Mouse (Mus musculus): ENCODE results near the gene Gm20388. TPM values are rescaled to one million over a fixed set of nuclear protein-coding genes. Genes with fewer than 3 reads are reported as not detected.
A peak's percentile ranks its signal among the peaks of the same experiment; 100 is the strongest.

The Gm20388 gene
- polyA plus RNA-seq, 1 experiment from 2014 or later: not detected

DNA sequence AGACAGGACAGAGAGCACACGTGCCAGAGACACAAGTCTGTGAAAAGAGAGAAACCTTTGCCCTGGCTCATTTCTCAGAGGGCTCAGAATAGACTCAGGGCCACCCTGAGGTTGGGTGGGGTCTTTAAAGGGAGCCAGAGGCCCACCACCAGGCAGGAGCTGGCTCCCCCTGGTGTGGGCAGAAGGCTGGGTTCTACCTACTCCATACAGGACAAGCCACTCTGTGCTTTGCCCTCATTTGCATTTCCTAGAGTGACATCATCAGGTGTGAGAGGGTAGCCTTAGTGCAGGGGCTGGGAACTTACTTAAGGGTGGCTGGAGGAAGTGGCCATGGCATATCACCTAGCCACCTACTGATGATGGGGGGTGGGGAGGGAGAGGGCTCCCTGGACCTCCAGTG is 2145.5 kb downstream of the Gm20388 start:
- H3K36me3 ChIP-seq (ENCODE audit: control insufficient read depth, insufficient read depth, low read length): no peaks in the 10 kb centered on the region
- H3K4me1 ChIP-seq (replicated peaks; ENCODE audit: control insufficient read depth, insufficient read depth): peaks cover 3% of the 10 kb centered on the region; the same call in 1 of the 2 replicates
- WGBS: 27% methylated on average over 1 of the region's 1 CpGs
- no peak overlapping the region for H3K4me3 ChIP-seq (ENCODE audit: low read depth, low read length)
- no peaks in the 10 kb centered on the region for H3K27me3 ChIP-seq (ENCODE audit: control insufficient read depth, insufficient read depth, low read length)
- no peak for DNase-seq (ENCODE audit: low spot score)
- no peaks in the 10 kb centered on the region for H3K9me3 ChIP-seq (ENCODE audit: control insufficient read depth, low read length)
- peak; percentile 37 for TF ChIP-seq CTCF (IDR thresholded peaks at IDR 0.05; ENCODE audit: low read depth)
- TF ChIP-seq EP300 (optimal IDR thresholded peaks at IDR 0.05): no peak
- peak; percentile 41 for ATAC-seq (ENCODE audit: low FRiP score, low TSS enrichment)
- no peak overlapping the region for H3K9ac ChIP-seq (ENCODE audit: low read length)
- H3K27ac ChIP-seq (replicated peaks): peak overlapping the region; percentile 56
- H3K4me2 ChIP-seq (replicated peaks; ENCODE audit: low read depth): no peak overlapping the region

DNA sequence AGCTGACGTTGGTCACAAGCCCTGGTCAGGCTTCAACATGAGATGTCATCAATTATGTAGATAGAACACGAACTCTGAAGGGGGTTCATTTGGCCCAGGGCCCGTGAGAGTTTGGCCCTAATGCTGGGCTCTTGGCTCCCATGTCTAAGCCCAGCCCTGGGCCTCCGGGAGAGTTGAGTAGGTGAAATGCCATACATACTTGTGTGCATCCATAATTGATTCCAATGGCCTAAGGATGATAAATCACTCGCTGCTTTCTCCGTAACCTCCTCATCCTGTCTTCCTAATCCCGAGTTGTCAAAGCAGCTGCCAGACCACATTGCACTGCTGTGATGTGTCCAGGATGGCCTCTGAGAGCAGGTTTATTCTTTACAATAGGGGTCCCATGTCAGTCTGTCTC is 2146.2 kb downstream of the Gm20388 start:
- ATAC-seq (ENCODE audit: low FRiP score, low TSS enrichment) (peak; percentile 13; the same call in 1 of the 2 replicates), DNase-seq (ENCODE audit: low spot score) (no peak)

DNA sequence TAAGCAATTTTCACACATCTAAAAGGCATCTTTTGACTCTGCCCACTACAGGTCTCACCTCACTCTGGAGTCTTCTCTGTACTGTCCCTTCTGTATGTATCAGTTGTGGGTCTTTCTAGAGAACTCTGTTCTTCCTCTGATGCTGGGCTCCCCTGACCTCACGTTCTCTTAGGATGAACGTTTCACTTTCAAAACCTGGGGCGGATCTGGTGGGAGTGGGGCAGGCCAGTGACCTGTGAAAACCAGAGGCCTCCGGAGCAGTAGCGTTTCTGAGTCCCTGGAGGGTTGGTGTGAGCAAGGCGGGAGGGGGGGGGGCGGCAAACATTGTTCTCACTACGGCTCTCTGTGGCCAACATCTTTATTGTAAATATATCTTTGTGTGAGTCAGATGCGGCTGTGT is 2147.9 kb downstream of the Gm20388 start:
- no peak overlapping the region for H3K9ac ChIP-seq (ENCODE audit: low read length)
- WGBS: 61% methylated on average over 9 of the region's 9 CpGs
- H3K27ac ChIP-seq (replicated peaks): no peak overlapping the region
- no peak overlapping the region for H3K4me2 ChIP-seq (replicated peaks; ENCODE audit: low read depth)
- TF ChIP-seq EP300 (optimal IDR thresholded peaks at IDR 0.05) (no peak), CTCF (IDR thresholded peaks at IDR 0.05; ENCODE audit: low read depth) (no peak)
- H3K9me3 ChIP-seq (ENCODE audit: control insufficient read depth, low read length): no peaks in the 10 kb centered on the region
- no peak for ATAC-seq (ENCODE audit: low FRiP score, low TSS enrichment)
- DNase-seq (ENCODE audit: low spot score): no peak
- no peaks in the 10 kb centered on the region for H3K27me3 ChIP-seq (ENCODE audit: control insufficient read depth, insufficient read depth, low read length)
- no peak overlapping the region for H3K4me3 ChIP-seq (ENCODE audit: low read depth, low read length)
- H3K36me3 ChIP-seq (ENCODE audit: control insufficient read depth, insufficient read depth, low read length): no peaks in the 10 kb centered on the region
- H3K4me1 ChIP-seq (replicated peaks; ENCODE audit: control insufficient read depth, insufficient read depth): peaks cover 3% of the 10 kb centered on the region; the same call in 1 of the 2 replicates

More for the DNA sequence above, 2146.2 kb downstream of the Gm20388 start:
- Histone ChIP-seq H3K27ac (replicated peaks) (peak overlapping the region; percentile 56; the same call in 1 of the 2 replicates), H3K36me3 (ENCODE audit: control insufficient read depth, insufficient read depth, low read length) (no peaks in the 10 kb centered on the region), H3K4me3 (ENCODE audit: low read depth, low read length) (no peak overlapping the region), H3K4me1 (replicated peaks; ENCODE audit: control insufficient read depth, insufficient read depth) (peaks cover 3% of the 10 kb centered on the region; the same call in 1 of the 2 replicates), H3K9ac (ENCODE audit: low read length) (no peak overlapping the region), H3K9me3 (ENCODE audit: control insufficient read depth, low read length) (no peaks in the 10 kb centered on the region), H3K27me3 (ENCODE audit: control insufficient read depth, insufficient read depth, low read length) (no peaks in the 10 kb centered on the region), H3K4me2 (replicated peaks; ENCODE audit: low read depth) (no peak overlapping the region)
- TF ChIP-seq EP300 (optimal IDR thresholded peaks at IDR 0.05) (no peak), CTCF (IDR thresholded peaks at IDR 0.05; ENCODE audit: low read depth) (no peak)
- 35% methylated on average over 7 of the region's 7 CpGs for WGBS

DNA sequence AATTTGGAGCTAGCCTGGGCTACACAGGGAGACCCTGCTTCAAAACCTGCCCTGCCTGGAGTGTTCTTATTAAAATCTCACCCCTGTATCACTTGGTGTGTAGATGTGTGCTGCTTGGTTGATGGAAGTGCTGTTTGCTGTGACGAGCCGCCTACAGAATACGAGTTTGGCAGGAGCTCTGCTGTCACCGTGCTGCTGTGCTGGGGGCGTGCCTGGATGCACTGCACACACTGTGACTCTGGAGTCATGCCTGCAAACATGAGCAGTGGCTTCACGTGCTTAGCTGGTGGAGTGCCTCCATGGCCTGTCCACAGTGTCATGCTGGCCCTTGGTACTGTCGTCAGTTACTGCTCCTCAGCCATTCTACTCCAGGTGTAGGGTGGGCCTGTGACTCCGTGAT is 2148.3 kb downstream of the Gm20388 start:
- no peak for TF ChIP-seq CTCF (IDR thresholded peaks at IDR 0.05; ENCODE audit: low read depth)
- TF ChIP-seq EP300 (optimal IDR thresholded peaks at IDR 0.05): no peak
- peaks cover 3% of the 10 kb centered on the region; the same call in 1 of the 2 replicates for H3K4me1 ChIP-seq (replicated peaks; ENCODE audit: control insufficient read depth, insufficient read depth)
- H3K4me3 ChIP-seq (ENCODE audit: low read depth, low read length): no peak overlapping the region
- H3K9me3 ChIP-seq (ENCODE audit: control insufficient read depth, low read length): no peaks in the 10 kb centered on the region
- H3K27me3 ChIP-seq (ENCODE audit: control insufficient read depth, insufficient read depth, low read length): no peaks in the 10 kb centered on the region
- H3K4me2 ChIP-seq (replicated peaks; ENCODE audit: low read depth): no peak overlapping the region
- H3K36me3 ChIP-seq (ENCODE audit: control insufficient read depth, insufficient read depth, low read length): no peaks in the 10 kb centered on the region
- ATAC-seq (ENCODE audit: low FRiP score, low TSS enrichment): no peak
- 77% methylated on average over 8 of the region's 8 CpGs for WGBS
- no peak overlapping the region for H3K9ac ChIP-seq (ENCODE audit: low read length)
- no peak for DNase-seq (ENCODE audit: low spot score)
- no peak overlapping the region for H3K27ac ChIP-seq (replicated peaks)

DNA sequence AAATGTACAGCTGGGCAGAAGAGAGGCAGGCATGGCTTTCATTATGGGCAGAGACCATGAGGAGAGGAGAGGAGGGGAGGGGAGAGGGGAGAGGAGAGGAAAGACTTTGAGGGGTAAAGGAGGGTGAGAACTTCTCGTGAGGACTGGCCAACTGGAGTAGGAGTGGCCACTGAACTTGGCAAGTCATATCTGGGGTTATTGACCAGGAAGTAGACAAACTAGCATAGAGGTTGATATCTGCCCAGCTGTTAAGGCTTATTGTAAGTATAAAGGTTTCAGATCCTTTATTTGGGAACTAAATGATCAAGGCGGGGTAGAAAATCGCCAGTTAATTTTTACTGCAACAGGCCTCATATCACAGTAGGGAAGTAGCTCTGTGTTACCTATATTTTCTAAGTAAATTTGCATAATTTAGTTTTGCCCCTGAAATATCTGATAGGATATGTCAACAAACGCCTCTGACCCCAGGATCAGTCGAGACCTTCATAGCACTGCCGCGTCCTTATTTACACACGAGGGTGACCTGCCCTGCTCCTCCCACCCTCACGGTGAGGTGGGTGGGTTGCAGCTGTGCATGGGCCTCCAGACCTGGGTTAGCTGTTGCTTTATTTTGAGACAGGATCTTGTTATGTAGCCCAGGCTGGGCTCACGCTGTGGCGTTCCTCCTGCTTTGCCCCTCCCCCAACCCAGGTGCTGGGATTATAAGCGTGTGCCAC is 2152.0 kb downstream of the Gm20388 start:
- Histone ChIP-seq H3K36me3 (ENCODE audit: control insufficient read depth, insufficient read depth, low read length) (no peaks in the 10 kb centered on the region), H3K27me3 (ENCODE audit: control insufficient read depth, insufficient read depth, low read length) (no peaks in the 10 kb centered on the region), H3K9ac (ENCODE audit: low read length) (no peak overlapping the region), H3K4me2 (replicated peaks; ENCODE audit: low read depth) (no peak overlapping the region), H3K9me3 (ENCODE audit: control insufficient read depth, low read length) (no peaks in the 10 kb centered on the region), H3K4me1 (replicated peaks; ENCODE audit: control insufficient read depth, insufficient read depth) (no peaks in the 10 kb centered on the region), H3K27ac (replicated peaks) (no peak overlapping the region), H3K4me3 (ENCODE audit: low read depth, low read length) (no peak overlapping the region)
- DNase-seq (ENCODE audit: low spot score): peak; percentile 38
- WGBS: 41% methylated on average over 12 of the region's 12 CpGs
- peak; percentile 58 for ATAC-seq (ENCODE audit: low FRiP score, low TSS enrichment)
- no peak for TF ChIP-seq EP300 (optimal IDR thresholded peaks at IDR 0.05)
- TF ChIP-seq CTCF (IDR thresholded peaks at IDR 0.05; ENCODE audit: low read depth): no peak

DNA sequence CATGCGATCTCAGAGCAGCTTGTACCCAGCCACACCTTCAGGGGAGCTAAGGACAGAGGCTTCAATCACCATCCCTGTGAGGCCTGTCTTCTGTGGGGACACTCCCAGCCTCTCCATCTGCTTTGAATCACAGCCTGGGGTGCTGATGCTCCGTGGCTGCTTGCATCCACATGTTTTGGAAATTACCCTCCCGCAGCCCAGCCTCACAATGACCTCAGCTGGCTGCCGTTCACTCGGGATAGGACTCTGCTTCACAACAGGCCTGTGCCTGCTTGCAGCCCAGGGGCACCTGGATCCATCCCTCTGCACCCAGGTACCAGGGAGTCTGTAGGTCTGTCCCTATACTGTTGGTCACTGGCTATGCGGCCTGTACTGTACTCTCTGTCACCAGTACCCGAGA is 2153.7 kb downstream of the Gm20388 start:
- 53% methylated on average over 7 of the region's 7 CpGs for WGBS
- DNase-seq (ENCODE audit: low spot score): no peak

More for the DNA sequence above, 2153.7 kb downstream of the Gm20388 start:
- no peak overlapping the region for H3K27ac ChIP-seq (replicated peaks)
- no peaks in the 10 kb centered on the region for H3K4me1 ChIP-seq (replicated peaks; ENCODE audit: control insufficient read depth, insufficient read depth)
- no peak overlapping the region for H3K4me3 ChIP-seq (ENCODE audit: low read depth, low read length)
- no peaks in the 10 kb centered on the region for H3K27me3 ChIP-seq (ENCODE audit: control insufficient read depth, insufficient read depth, low read length)
- H3K4me2 ChIP-seq (replicated peaks; ENCODE audit: low read depth): no peak overlapping the region
- TF ChIP-seq CTCF (IDR thresholded peaks at IDR 0.05; ENCODE audit: low read depth) (no peak), EP300 (optimal IDR thresholded peaks at IDR 0.05) (no peak)
- no peak for ATAC-seq (ENCODE audit: low FRiP score, low TSS enrichment)
- H3K9ac ChIP-seq (ENCODE audit: low read length): no peak overlapping the region
- H3K9me3 ChIP-seq (ENCODE audit: control insufficient read depth, low read length): no peaks in the 10 kb centered on the region
- H3K36me3 ChIP-seq (ENCODE audit: control insufficient read depth, insufficient read depth, low read length): no peaks in the 10 kb centered on the region
